Mouse (Mus musculus): ENCODE results near the gene Ubald1.

- no peak for TF ChIP-seq POLR2A (IDR thresholded peaks at IDR 0.05; ENCODE audit: low read depth, low read length)
- no peak for TF ChIP-seq CTCF (IDR thresholded peaks at IDR 0.05; ENCODE audit: extremely low read depth, insufficient read depth, insufficient read length, insufficient replicate concordance)
These were observed 16.4 kb downstream of the Ubald1 start for GRCm38 (mm10) chr16:4863742-4864141.

All from spleen, adult 2 months (tissue).